Mouse (Mus musculus) midbrain, embryonic 16.5 days (tissue): ENCODE results near the gene Aqp3. TPM values are rescaled to one million over a fixed set of nuclear protein-coding genes. Genes with fewer than 3 reads are reported as not detected.

Experiments used
- ATAC-seq: fragments of 200-750 bp; cut with Nextera tagmentation; 2 replicates; pipeline ENCODE4 v1.8.0; 2017; ENCODE audit warnings: moderate TSS enrichment
- H3K27ac ChIP-seq: fragments of 300-500 bp; sonication (generic); 2 replicates; pipeline ENCODE4 v1.5.1; 2014; ENCODE audit warnings: mild to moderate bottlenecking, low read length, mixed read lengths
- H3K27me3 ChIP-seq: fragments of 300-500 bp; sonication (generic); 2 replicates; pipeline ENCODE4 v1.6.1; 2014; ENCODE audit warnings: low read depth, low read length, mixed read lengths; ENCODE audit not compliant: control insufficient read depth, insufficient read depth
- H3K36me3 ChIP-seq: fragments of 300-500 bp; sonication (generic); 2 replicates; pipeline ENCODE4 v1.6.1; 2014; ENCODE audit warnings: mild to moderate bottlenecking, low read length, moderate library complexity, mixed read lengths; ENCODE audit not compliant: control insufficient read depth, insufficient read depth
- H3K4me1 ChIP-seq: fragments of 300-500 bp; sonication (generic); 2 replicates; pipeline ENCODE4 v1.6.1; 2014; ENCODE audit warnings: mild to moderate bottlenecking, low read length, mixed read lengths; ENCODE audit not compliant: control insufficient read depth, insufficient read depth
- H3K4me2 ChIP-seq: fragments of 300-500 bp; sonication (generic); 2 replicates; pipeline ENCODE4 v1.6.1; 2014; ENCODE audit warnings: mild to moderate bottlenecking, low read length, mixed read lengths
- H3K4me3 ChIP-seq: fragments of 300-500 bp; sonication (generic); 2 replicates; pipeline ENCODE4 v1.5.1; 2014; ENCODE audit warnings: low read depth, mild to moderate bottlenecking, low read length, moderate library complexity, mixed read lengths
- H3K9ac ChIP-seq: fragments of 300-500 bp; sonication (generic); 2 replicates; pipeline ENCODE4 v1.6.1; 2014; ENCODE audit warnings: low read depth, low read length, mixed read lengths
- H3K9me3 ChIP-seq: fragments of 300-500 bp; sonication (generic); replicated peaks from 2 replicates; pipeline ENCODE4 v1.6.1; 2014; ENCODE audit warnings: mild to moderate bottlenecking, low read length, mixed read lengths; ENCODE audit not compliant: control insufficient read depth, poor library complexity, severe bottlenecking
- WGBS: fragments of 180-500 bp; shearing (Covaris S2); extraction: QIAGEN DNeasy Blood & Tissue Kit; methylation state at CpG from one replicate; pipeline ENCODE4 v1.1.7; 2014; 5-methylcytosine and 5-hydroxymethylcytosine counted together
- polyA plus RNA-seq: library from polyadenylated mRNA; unstranded; fragments of >200 nt; fragmentation: Nextera tagmentation; extraction: Ambion mirVana; gene quantifications from 2 replicates; pipeline ENCODE4 v1.2.1, GENCODE M21; 2015

Gene Aqp3
- 0.24 and 0.41 TPM in 2 replicates for polyA plus RNA-seq

DNA sequence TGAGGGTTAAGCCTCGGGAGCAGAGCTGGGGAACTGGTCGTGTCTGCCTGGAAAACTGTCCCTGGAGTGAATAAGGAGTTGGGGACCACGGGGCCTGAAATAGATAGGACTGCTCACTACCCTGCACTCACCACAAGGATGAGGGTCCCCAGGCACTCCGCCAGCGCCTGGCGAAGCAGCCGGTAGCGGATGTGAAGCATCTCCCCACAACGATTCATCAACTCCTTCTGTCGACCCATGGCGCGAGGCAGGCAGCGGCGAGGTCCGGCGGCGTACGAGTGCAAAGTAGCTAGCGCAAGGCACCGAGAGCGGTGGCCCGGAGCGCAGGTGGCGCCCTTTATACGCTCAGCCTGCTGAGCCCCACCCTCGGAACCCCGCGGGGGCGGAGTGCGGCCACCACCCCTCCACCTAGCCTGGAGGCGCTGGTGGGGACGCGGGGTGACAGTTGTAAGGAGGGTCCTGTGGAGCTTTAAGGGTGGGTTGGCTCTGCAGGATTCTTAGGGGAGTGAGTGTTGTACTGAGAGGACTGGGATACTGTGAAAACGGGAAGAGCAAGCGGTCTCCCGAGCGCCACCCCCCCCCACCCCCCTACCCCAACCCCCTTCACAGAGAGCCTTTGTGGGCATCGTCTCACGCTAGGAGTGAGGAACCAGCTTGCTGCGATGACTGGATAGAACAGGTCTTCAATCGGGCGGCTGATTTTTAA, at the start of gene Aqp3:
TSS of gene Aqp3 (minus strand) at position 313 of the 706 bp plus-strand sequence.
- no peak within 1 kb of the TSS for H3K27ac ChIP-seq
- H3K27me3 ChIP-seq = peaks cover 11% of the 10 kb centered on the region
- H3K4me3 ChIP-seq = peak within 1 kb of the TSS; percentile 54
- peak within 1 kb of the TSS; percentile 69 for H3K9ac ChIP-seq
- H3K36me3 ChIP-seq = no peaks in the 10 kb centered on the region
- under 1% methylated on average over 42 of the region's 42 CpGs for WGBS
- H3K9me3 ChIP-seq = no peaks in the 10 kb centered on the region
- peak within 1 kb of the TSS; percentile 96 for H3K4me2 ChIP-seq
- ATAC-seq = peak; percentile 63
- peaks cover 4% of the 10 kb centered on the region for H3K4me1 ChIP-seq

DNA sequence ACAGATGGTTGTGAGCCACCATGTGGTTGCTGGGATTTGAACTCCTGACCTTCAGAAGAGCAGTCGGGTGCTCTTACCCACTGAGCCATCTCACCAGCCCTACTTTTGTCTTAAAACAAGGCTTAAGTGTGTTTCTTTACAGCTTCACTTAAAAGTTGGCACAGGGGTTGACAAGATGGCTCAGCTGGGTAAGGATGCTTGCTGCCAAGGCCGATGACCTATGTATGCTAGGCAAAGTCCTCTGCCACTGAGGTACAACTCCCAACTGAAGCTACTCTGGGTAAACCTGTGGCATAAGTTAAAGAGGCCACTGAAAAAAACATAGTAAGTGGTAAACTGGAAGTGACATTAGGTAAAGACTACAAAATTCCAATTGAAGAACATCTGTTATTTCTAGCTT, 44.6 kb upstream of the Aqp3 start:
- Histone ChIP-seq H3K4me3 (no peak overlapping the region), H3K9ac (no peak overlapping the region), H3K27ac (no peak overlapping the region), H3K4me2 (no peak overlapping the region), H3K27me3 (no peaks in the 10 kb centered on the region), H3K4me1 (peaks cover 10% of the 10 kb centered on the region), H3K36me3 (no peaks in the 10 kb centered on the region), H3K9me3 (no peaks in the 10 kb centered on the region)
- no peak for ATAC-seq
- 88% methylated on average over 2 of the region's 2 CpGs for WGBS

GRCm38 (mm10) chr4:41140174-41140875, 42.3 kb upstream of the Aqp3 start:
- H3K9ac ChIP-seq = no peak overlapping the region
- no peak overlapping the region for H3K4me2 ChIP-seq
- H3K4me1 ChIP-seq = peaks cover 16% of the 10 kb centered on the region
- H3K9me3 ChIP-seq = no peaks in the 10 kb centered on the region
- no peaks in the 10 kb centered on the region for H3K36me3 ChIP-seq
- no peaks in the 10 kb centered on the region for H3K27me3 ChIP-seq
- no peak for ATAC-seq
- no peak overlapping the region for H3K27ac ChIP-seq
- WGBS = 93% methylated on average over 6 of the region's 6 CpGs
- no peak overlapping the region for H3K4me3 ChIP-seq

GRCm38 (mm10) chr4:41136811-41137210, 38.8 kb upstream of the Aqp3 start:
- no peaks in the 10 kb centered on the region for H3K9me3 ChIP-seq
- ATAC-seq = no peak
- WGBS = 0% methylated on average over 8 of the region's 8 CpGs
- no peaks in the 10 kb centered on the region for H3K27me3 ChIP-seq
- peak overlapping the region; percentile 60 for H3K4me2 ChIP-seq
- H3K4me1 ChIP-seq = peaks cover 21% of the 10 kb centered on the region
- H3K4me3 ChIP-seq = peak overlapping the region; percentile 92
- H3K36me3 ChIP-seq = no peaks in the 10 kb centered on the region
- H3K27ac ChIP-seq = peak overlapping the region; percentile 99
- H3K9ac ChIP-seq = peak overlapping the region; percentile 97

DNA sequence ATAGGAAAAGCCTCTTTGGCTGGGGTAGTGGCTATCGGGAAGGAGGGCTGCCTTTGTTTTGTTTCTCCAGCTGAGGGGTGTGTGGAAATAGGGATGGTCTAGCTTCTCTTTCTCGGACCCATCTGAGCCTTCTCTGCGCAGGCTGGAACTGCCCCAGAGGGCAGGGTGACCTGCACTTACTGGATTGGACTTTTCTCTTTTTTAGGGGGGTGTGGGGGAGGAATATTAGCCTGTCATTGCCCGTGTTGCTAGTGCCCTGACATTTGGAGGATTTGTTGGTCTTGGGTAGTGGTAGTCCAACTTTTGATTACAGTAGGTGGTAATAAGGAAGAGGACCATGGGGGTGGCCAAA, 38.4 kb upstream of the Aqp3 start:
- Histone ChIP-seq H3K4me1 (peaks cover 21% of the 10 kb centered on the region), H3K27ac (peak overlapping the region; percentile 99), H3K9me3 (no peaks in the 10 kb centered on the region), H3K4me3 (peak overlapping the region; percentile 92), H3K4me2 (peak overlapping the region; percentile 60), H3K36me3 (no peaks in the 10 kb centered on the region), H3K9ac (peak overlapping the region; percentile 97), H3K27me3 (no peaks in the 10 kb centered on the region)
- ATAC-seq = peak; percentile 29
- whole genome bisulfite sequencing = 0% methylated on average over 4 of the region's 4 CpGs

DNA sequence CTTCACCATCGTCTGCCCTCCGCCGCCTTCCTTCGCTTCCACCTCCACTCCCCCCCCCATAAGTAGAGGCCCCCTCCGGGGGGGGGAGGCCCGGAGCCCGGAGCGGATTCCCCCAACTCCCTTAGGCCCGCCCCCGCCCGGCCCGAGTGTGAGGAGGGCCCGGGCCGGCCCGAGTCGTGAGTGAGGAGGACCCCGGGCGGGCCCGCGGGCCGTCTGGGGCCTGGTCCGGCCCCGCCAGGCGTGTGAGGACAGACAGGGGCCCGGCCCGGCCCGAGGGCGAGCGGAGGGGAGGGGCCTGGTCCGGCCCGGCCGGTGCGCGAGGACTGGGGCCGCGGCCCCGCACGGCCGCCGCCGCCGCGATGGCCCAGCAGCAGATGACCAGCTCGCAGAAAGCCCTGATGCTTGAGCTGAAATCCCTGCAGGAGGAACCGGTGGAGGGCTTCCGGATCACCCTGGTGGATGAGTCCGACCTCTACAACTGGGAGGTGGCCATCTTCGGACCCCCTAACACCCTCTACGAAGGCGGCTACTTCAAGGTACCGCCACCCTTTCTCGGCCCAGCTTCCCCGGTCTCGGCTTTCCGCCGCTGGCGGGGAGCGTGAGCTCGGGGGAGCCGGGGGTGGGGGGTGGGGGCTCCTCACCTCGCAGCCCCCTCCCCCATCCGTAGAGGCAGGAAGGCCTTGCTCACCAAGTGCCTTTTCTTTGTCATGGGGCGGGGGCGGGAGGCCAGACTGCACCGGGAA, 37.9 kb upstream of the Aqp3 start, which contains the start of gene Ube2r2:
TSS of gene Ube2r2 (plus strand) at position 33 of the 743 bp plus-strand sequence.
- under 1% methylated on average over 48 of the region's 65 CpGs for WGBS

GRCm38 (mm10) chr4:41134935-41135710, 37.1 kb upstream of the Aqp3 start:
- Histone ChIP-seq H3K27me3 (no peaks in the 10 kb centered on the region), H3K36me3 (no peaks in the 10 kb centered on the region), H3K9ac (peak overlapping the region; percentile 97), H3K4me2 (peak overlapping the region; percentile 73), H3K27ac (peak overlapping the region; percentile 99), H3K4me3 (peak overlapping the region; percentile 92), H3K9me3 (no peaks in the 10 kb centered on the region), H3K4me1 (peaks cover 21% of the 10 kb centered on the region)
- WGBS = 2% methylated on average over 27 of the region's 70 CpGs
- ATAC-seq = peak; percentile 94

More for the DNA sequence above, 37.9 kb upstream of the Aqp3 start, which contains the start of gene Ube2r2:
- H3K27ac ChIP-seq = peak within 1 kb of the TSS; percentile 99
- H3K36me3 ChIP-seq = no peaks in the 10 kb centered on the region
- no peaks in the 10 kb centered on the region for H3K27me3 ChIP-seq
- no peaks in the 10 kb centered on the region for H3K9me3 ChIP-seq
- H3K4me1 ChIP-seq = peaks cover 21% of the 10 kb centered on the region
- peak; percentile 77 for ATAC-seq
- H3K9ac ChIP-seq = peak within 1 kb of the TSS; percentile 97
- peak within 1 kb of the TSS; percentile 73 for H3K4me2 ChIP-seq
- peak within 1 kb of the TSS; percentile 92 for H3K4me3 ChIP-seq

GRCm38 (mm10) chr4:41133529-41134291, 35.7 kb upstream of the Aqp3 start:
- WGBS = 84% methylated on average over 6 of the region's 6 CpGs

More at GRCm38 (mm10) chr4:41133529-41134291, 35.7 kb upstream of the Aqp3 start:
- Histone ChIP-seq H3K36me3 (no peaks in the 10 kb centered on the region), H3K9ac (no peak overlapping the region), H3K4me2 (no peak overlapping the region), H3K9me3 (no peaks in the 10 kb centered on the region), H3K27me3 (no peaks in the 10 kb centered on the region), H3K4me3 (no peak overlapping the region), H3K4me1 (peaks cover 20% of the 10 kb centered on the region), H3K27ac (no peak overlapping the region)
- no peak for ATAC-seq
